Mouse (Mus musculus): ENCODE results near the gene Ccdc15.

Ccdc15 gene

DNA sequence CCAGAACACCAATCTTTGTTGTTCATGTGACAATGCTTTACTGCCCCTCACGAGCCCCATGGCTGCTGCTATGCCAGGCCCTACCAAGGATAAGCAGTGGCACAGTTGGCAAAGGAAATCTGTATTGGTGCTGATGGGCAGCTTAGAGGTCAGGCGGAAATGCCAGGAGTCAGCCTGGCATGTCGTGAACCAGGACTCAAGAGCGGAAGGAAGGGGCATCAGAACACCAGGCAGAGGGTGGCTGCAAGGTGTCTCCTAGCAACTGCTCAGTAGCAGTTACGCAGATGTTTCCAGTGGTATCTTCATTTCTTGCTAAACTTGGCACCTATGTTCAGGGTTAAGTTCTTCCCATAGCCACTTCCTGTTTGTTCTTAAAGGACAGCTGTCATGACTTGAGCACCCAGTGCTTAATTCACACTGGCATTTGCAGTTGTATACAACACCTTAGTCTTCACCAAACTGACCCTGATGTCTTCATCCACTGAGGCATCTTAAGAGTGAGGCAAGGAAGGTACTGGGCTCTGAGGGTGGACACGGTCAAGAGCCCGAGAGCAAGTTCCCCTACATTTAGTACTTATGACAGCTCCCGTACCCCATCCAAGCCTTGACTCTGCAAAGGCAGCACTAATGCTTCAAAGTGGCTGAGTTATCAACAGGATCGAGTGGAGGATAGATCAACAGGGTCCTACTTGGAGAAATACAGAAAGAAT, 117.6 kb downstream of the Ccdc15 start:
- DNase-seq = no peak

DNA sequence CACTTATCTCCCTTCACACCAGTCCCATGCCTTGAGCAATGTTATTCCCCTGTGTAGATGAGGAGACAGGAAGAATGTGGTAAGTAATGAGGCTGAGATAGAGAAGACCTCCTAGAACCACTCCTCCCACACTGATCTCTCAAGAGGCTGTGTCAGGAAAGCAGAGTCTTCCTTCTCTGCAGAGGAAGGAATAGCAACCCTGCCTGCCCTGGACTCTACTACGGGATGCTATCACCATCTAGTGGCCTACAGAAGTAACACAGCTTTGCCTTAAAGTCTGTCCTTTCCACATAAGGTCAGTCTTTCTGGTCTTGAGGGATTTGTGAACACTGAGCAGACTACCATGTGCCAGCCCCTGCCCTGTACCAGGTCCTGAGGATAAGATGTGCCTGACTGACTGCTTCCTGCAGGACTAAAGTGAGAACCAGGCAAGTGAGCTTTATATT, 118.3 kb downstream of the Ccdc15 start:
- DNase-seq = peak; percentile 79 to 83

Measured in cerebellum, postnatal 14 days (tissue).